Mouse (Mus musculus): ENCODE results near the gene Cdkl3.

GRCm38 (mm10) chr11:52076742-52077352 is 72.8 kb downstream of the Cdkl3 start:
- peak; percentile 31; the same call in 1 of the 2 replicates for TF ChIP-seq CTCF (IDR thresholded peaks at IDR 0.05; ENCODE audit: low read depth)
- TF ChIP-seq EP300 (IDR thresholded peaks at IDR 0.05; ENCODE audit: low read depth), result no peak

Measured in liver, embryonic 14.5 days (tissue).